Mouse (Mus musculus) neural tube, embryonic 11.5 days (tissue): ENCODE measurements around the gene Kcnip4. TPM values are rescaled to one million over a fixed set of nuclear protein-coding genes. Genes with fewer than 3 reads are reported as not detected.

Experiments used
- ATAC-seq: fragments of 200-750 bp; cut with Nextera tagmentation; 2 replicates; pipeline ENCODE4 v1.8.0; 2017; ENCODE audit warnings: moderate number of reproducible peaks, mild to moderate bottlenecking, moderate TSS enrichment, moderate library complexity; ENCODE audit not compliant: insufficient read depth, low FRiP score, low TSS enrichment
- DNase-seq: peaks from one replicate; pipeline ENCODE4 v3.0.0-alpha.2; 2015; ENCODE audit warnings: low spot score
- H3K27ac ChIP-seq: fragments of 300-500 bp; sonication (generic); 2 replicates; pipeline ENCODE4 v1.5.1; 2014; ENCODE audit warnings: low read depth, mild to moderate bottlenecking, low read length
- H3K27me3 ChIP-seq: fragments of 300-500 bp; sonication (generic); 2 replicates; pipeline ENCODE4 v1.6.1; 2014; ENCODE audit warnings: mild to moderate bottlenecking, low read length, mixed read lengths; ENCODE audit not compliant: control insufficient read depth, insufficient read depth
- H3K36me3 ChIP-seq: fragments of 300-500 bp; sonication (generic); 2 replicates; pipeline ENCODE4 v1.6.1; 2014; ENCODE audit warnings: mild to moderate bottlenecking, low read length, moderate library complexity, mixed read lengths; ENCODE audit not compliant: control insufficient read depth, insufficient read depth
- H3K4me1 ChIP-seq: fragments of 300-500 bp; sonication (generic); 2 replicates; pipeline ENCODE4 v1.6.1; 2014; ENCODE audit warnings: low read length, mixed read lengths; ENCODE audit not compliant: control insufficient read depth, insufficient read depth
- H3K4me2 ChIP-seq: fragments of 300-500 bp; sonication (generic); 2 replicates; pipeline ENCODE4 v1.6.1; 2014; ENCODE audit warnings: low read depth, mild to moderate bottlenecking, moderate library complexity
- H3K4me3 ChIP-seq: fragments of 300-500 bp; sonication (generic); 2 replicates; pipeline ENCODE4 v1.5.1; 2014; ENCODE audit warnings: low read depth, low read length
- H3K9ac ChIP-seq: fragments of 300-500 bp; sonication (generic); 2 replicates; pipeline ENCODE4 v1.6.1; 2014; ENCODE audit warnings: mild to moderate bottlenecking, low read length
- H3K9me3 ChIP-seq: fragments of 300-500 bp; sonication (generic); 2 replicates; pipeline ENCODE4 v1.6.1; 2016; ENCODE audit warnings: low read length; ENCODE audit not compliant: control insufficient read depth
- WGBS: fragments of 180-500 bp; shearing (Covaris S2); extraction: QIAGEN DNeasy Blood & Tissue Kit; methylation state at CpG from one replicate; pipeline ENCODE4 v1.1.7; 2014; 5-methylcytosine and 5-hydroxymethylcytosine counted together
- polyA plus RNA-seq: library from polyadenylated mRNA; unstranded; fragments of >200 nt; fragmentation: Nextera tagmentation; extraction: Ambion mirVana; gene quantifications from 2 replicates; pipeline ENCODE4 v1.2.1, GENCODE M21; 2014

Gene Kcnip4
- polyA plus RNA-seq, 1 experiment from 2014 or later = 1.8 TPM

DNA sequence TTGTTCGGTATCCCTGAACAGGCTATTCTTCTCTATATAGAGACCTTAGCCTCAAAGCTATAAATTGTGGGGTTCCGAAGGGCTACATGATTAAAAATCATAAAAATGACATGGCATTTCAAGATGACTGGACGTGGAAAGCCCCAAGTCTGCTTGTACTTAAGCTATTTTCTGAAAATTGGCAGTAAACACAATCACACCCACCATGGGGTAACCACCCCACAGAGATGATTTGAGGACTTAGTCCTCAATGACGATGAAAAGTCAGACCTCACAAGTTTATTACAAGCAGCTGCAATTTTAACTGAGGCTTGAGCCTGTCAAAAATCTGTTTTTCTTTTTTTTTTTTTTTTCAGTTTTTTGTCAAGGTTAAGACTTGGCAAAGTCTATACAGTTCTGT, 527.3 kb downstream of the Kcnip4 start:
- WGBS = 59% methylated on average over 4 of the region's 4 CpGs
- ATAC-seq (no peak), DNase-seq (no peak)
- H3K4me1 ChIP-seq = no peaks in the 10 kb centered on the region
- no peak overlapping the region for H3K4me2 ChIP-seq
- H3K9ac ChIP-seq = no peak overlapping the region
- H3K9me3 ChIP-seq = no peaks in the 10 kb centered on the region
- no peaks in the 10 kb centered on the region for H3K36me3 ChIP-seq
- no peak overlapping the region for H3K4me3 ChIP-seq
- no peaks in the 10 kb centered on the region for H3K27me3 ChIP-seq
- no peak overlapping the region for H3K27ac ChIP-seq

DNA sequence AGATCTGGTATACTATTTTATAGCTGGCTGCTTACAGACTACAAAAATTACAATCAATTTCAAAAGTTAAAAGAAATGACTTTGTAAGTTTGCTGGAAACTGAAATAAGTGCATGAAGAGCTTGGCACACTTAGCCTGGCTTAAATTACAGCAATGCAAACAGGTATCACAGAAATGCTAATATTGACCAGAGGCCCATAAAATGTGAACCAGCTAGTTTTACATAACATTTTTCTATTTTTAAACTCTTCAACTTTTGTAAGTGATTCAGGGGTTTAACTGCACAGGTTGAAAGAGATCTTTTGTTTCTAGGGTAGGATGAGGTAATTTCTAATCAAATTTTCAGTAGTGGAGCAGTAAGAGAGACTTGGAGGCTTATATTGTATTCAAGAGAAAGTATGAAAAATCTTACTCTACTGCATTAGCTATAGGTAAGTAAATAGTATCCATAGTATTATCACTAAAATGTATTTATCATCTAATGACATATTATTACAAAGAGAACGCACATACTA, 535.5 kb downstream of the Kcnip4 start:
- no peak overlapping the region for H3K4me3 ChIP-seq
- no peaks in the 10 kb centered on the region for H3K27me3 ChIP-seq
- DNase-seq = no peak
- no peak overlapping the region for H3K27ac ChIP-seq
- H3K4me1 ChIP-seq = no peaks in the 10 kb centered on the region
- no peak for ATAC-seq
- no peak overlapping the region for H3K9ac ChIP-seq
- H3K9me3 ChIP-seq = no peaks in the 10 kb centered on the region
- 93% methylated on average over 1 of the region's 1 CpGs for WGBS
- no peaks in the 10 kb centered on the region for H3K36me3 ChIP-seq
- H3K4me2 ChIP-seq = no peak overlapping the region

- H3K27ac ChIP-seq = no peak overlapping the region
- ATAC-seq = no peak
- DNase-seq = no peak
- H3K4me2 ChIP-seq = no peak overlapping the region
- H3K27me3 ChIP-seq = no peaks in the 10 kb centered on the region
- WGBS = 90% methylated on average over 2 of the region's 2 CpGs
- no peak overlapping the region for H3K4me3 ChIP-seq
- no peaks in the 10 kb centered on the region for H3K36me3 ChIP-seq
- no peak overlapping the region for H3K9ac ChIP-seq
- no peaks in the 10 kb centered on the region for H3K9me3 ChIP-seq
- no peaks in the 10 kb centered on the region for H3K4me1 ChIP-seq
Measured at GRCm38 (mm10) chr5:48942378-48943088, 582.2 kb downstream of the Kcnip4 start.

DNA sequence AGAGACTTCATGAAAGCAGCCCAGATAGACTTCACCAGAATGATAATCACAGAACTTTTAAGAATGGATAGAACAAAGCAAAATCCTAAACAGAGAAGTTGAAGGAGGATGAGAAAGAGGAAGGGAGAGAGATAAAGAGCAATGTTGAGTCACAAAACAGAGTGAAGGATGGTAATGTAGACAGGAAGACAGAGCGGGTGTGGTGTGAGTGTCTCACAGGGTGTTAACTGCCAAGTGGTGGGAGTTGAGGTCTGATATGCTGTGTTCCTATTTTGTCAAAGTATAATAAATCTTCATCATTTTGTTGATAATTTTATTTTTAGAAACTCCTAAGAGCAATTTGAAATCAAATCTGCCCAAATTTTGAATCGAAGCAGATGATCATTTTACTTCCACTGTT, 592.8 kb downstream of the Kcnip4 start:
- no peak for ATAC-seq

DNA sequence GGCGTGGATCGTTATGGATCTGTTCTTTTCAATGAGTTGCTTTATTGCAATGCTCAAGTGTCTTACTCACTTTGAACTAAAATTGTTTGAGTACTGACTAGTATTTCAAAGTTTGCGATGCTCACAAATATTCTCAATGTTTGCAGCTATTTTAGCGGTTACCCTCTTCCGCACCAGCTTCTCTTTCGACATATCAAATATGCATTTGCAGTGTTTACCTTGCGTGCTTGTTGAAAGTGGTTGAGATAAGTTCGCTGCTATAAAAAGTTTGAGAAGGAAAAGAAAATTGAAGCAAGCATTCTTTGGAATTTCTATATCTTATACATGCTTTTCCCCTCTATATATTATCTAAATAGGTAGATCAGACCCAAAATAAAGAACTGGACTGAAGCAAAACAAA, 634.5 kb downstream of the Kcnip4 start:
- H3K36me3 ChIP-seq = no peaks in the 10 kb centered on the region
- no peaks in the 10 kb centered on the region for H3K9me3 ChIP-seq
- no peak for ATAC-seq
- H3K4me3 ChIP-seq = peak overlapping the region; percentile 22
- no peak for DNase-seq
- H3K4me1 ChIP-seq = no peaks in the 10 kb centered on the region
- H3K27me3 ChIP-seq = no peaks in the 10 kb centered on the region
- no peak overlapping the region for H3K27ac ChIP-seq
- no peak overlapping the region for H3K9ac ChIP-seq
- WGBS = 84% methylated on average over 8 of the region's 8 CpGs
- H3K4me2 ChIP-seq = peak overlapping the region; percentile 43

More for the DNA sequence above, 592.8 kb downstream of the Kcnip4 start:
- DNase-seq = no peak
- Histone ChIP-seq H3K9me3 (no peaks in the 10 kb centered on the region), H3K36me3 (no peaks in the 10 kb centered on the region), H3K9ac (no peak overlapping the region), H3K4me2 (no peak overlapping the region), H3K27ac (no peak overlapping the region), H3K4me1 (no peaks in the 10 kb centered on the region), H3K27me3 (no peaks in the 10 kb centered on the region), H3K4me3 (no peak overlapping the region)
- 93% methylated on average over 2 of the region's 2 CpGs for WGBS

DNA sequence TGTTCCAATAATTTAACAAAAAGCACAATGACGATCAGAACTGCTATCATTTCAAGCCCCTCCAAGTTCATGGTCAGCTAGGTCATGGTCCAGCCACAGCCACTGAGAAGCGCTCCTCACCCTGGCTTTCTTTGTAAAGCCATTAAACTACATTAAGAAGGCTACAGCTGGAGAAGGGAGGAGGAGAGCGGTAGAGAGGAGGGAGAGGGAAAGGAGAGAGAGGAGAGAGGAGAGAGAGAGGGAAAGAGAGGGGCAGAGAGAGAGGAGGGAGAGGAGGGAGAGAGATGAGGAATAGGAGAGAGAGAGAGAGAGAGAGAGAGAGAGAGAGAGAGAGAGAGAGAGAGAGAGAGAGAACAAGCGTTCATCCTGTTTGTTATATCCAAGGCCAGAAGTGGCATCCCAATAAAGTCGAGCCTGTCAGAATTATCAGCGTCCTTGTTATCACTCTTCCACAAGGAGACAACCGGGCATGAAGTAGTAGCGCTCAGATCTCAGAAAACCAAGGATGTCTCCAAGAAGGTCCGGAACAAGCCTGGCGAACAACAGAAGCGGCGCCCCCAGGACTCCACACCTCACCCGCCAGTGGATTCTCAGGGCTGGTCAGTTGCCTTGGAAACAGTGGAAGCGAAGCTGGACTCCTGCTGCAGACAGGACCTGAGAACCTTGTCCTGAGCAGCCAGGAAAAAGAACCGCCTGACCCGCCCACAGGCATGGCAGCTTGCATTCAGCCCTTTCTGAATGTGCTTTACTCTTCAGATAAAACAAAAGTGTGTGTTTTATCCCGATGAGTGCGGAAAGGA, 635.1 kb downstream of the Kcnip4 start:
- peak; percentile 83; the same call in 1 of the 2 replicates for ATAC-seq
- H3K27me3 ChIP-seq = no peaks in the 10 kb centered on the region
- no peaks in the 10 kb centered on the region for H3K9me3 ChIP-seq
- peak overlapping the region; percentile 22 for H3K4me3 ChIP-seq
- peak; percentile 46 for DNase-seq
- H3K4me1 ChIP-seq = no peaks in the 10 kb centered on the region
- 6% methylated on average over 18 of the region's 18 CpGs for WGBS
- no peak overlapping the region for H3K9ac ChIP-seq
- no peak overlapping the region for H3K27ac ChIP-seq
- H3K36me3 ChIP-seq = no peaks in the 10 kb centered on the region
- peak overlapping the region; percentile 43 for H3K4me2 ChIP-seq

GRCm38 (mm10) chr5:48878081-48878480, 646.6 kb downstream of the Kcnip4 start:
- 74% methylated on average over 2 of the region's 2 CpGs for WGBS
- no peak for ATAC-seq
- Histone ChIP-seq H3K4me1 (no peaks in the 10 kb centered on the region), H3K27ac (no peak overlapping the region), H3K4me2 (no peak overlapping the region), H3K9me3 (no peaks in the 10 kb centered on the region), H3K27me3 (no peaks in the 10 kb centered on the region), H3K4me3 (no peak overlapping the region), H3K36me3 (no peaks in the 10 kb centered on the region), H3K9ac (no peak overlapping the region)
- no peak for DNase-seq

- Histone ChIP-seq H3K9me3 (no peaks in the 10 kb centered on the region), H3K4me3 (no peak overlapping the region), H3K36me3 (no peaks in the 10 kb centered on the region), H3K27me3 (no peaks in the 10 kb centered on the region), H3K4me1 (no peaks in the 10 kb centered on the region), H3K4me2 (no peak overlapping the region), H3K27ac (no peak overlapping the region), H3K9ac (no peak overlapping the region)
- WGBS = 70% methylated on average over 3 of the region's 3 CpGs
- ATAC-seq (peak; percentile 76), DNase-seq (peak; percentile 23)
Measured at GRCm38 (mm10) chr5:48864268-48864967, 660.3 kb downstream of the Kcnip4 start.
